16 mouse cellular contexts compared by ENCODE assay signal in genomic region chr17:72253411-72253810, GRCm38 (mm10).
DNase-seq lines count a peak whose midpoint lies in the region; ATAC-seq and TF ChIP-seq lines count a peak whose summit lies in the region.
"Had no signal": no experiment of that assay in that cellular context is flagged by ENCODE, and none has a peak within 500 bp of the region (broad histone marks: within the 10 kb centered on the region; RNA-seq: fewer than 3 reads in every experiment).

No protein-coding gene starts in this region.

- ATAC-seq in megakaryocyte progenitor cell, adult 5-6 weeks (replicated peaks; ENCODE audit: poor library complexity) = no peak
- ATAC-seq: forebrain, embryonic 13.5 days; forebrain, embryonic 15.5 days; forebrain, postnatal 0 days had no signal

- intact Hi-C loops in left cerebral cortex, postnatal 4 days (cut with DNase I) = no loop called here
- intact Hi-C loops in left cerebral cortex, adult 2 months (cut with DNase I) = no loop called here

- DNase-seq in cerebellum, postnatal 14 days = peak; percentile 61 to 73
- DNase-seq in cerebellum, adult 9-11 months = no peak
- DNase-seq in left cerebral cortex, postnatal 4 days = peak; percentile 24
- DNase-seq in left cerebral cortex, adult 2 months (ENCODE audit: extremely low spot score in 1 of 2, low spot score in 2 of 2) = no peak
- DNase-seq: adrenal gland, adult 2 months; adrenal gland, postnatal 10 days; adrenal gland, postnatal 25 days; cerebellum, adult 11-12 months; cerebellum, adult 2 months; cerebellum, adult 9-10 months; cerebellum, postnatal 36 days; forebrain, postnatal 0 days had no signal

- no peak for TF ChIP-seq CTCF in left cerebral cortex, adult 2 months (IDR thresholded peaks at IDR 0.05)

- H3K4me3 ChIP-seq in left cerebral cortex, adult 2 months = no peak overlapping the region
- H3K4me3 ChIP-seq: embryonic facial prominence, embryonic 12.5 days; forebrain, embryonic 13.5 days; forebrain, embryonic 15.5 days had no signal

- no peak overlapping the region for H3K27ac ChIP-seq in left cerebral cortex, adult 2 months
- H3K27ac ChIP-seq: embryonic facial prominence, embryonic 12.5 days; forebrain, embryonic 13.5 days; forebrain, embryonic 15.5 days had no signal

Comparison
In these comparisons a context has a peak if more than half of its experiments do, and no peak if none do; other contexts are left out.
1. DNase-seq: peak in cerebellum, postnatal 14 days (2 of 2) and left cerebral cortex, postnatal 4 days (single experiment); none in cerebellum, adult 9-11 months (single experiment) and left cerebral cortex, adult 2 months (0 of 2).